Mouse (Mus musculus) left cerebral cortex, postnatal 14 days (tissue): Measurements from ENCODE around the gene Anapc11. TPM values are rescaled to one million over a fixed set of nuclear protein-coding genes. Genes with fewer than 3 reads are reported as not detected.

ENCODE experiments used
- DNase-seq, 2 experiments: peaks; one replicate each; pipeline ENCODE4 v3.0.0; 2021 to 2022; ENCODE audit warnings: low spot score in 2 of 2, mixed read lengths in 1 of 2
- intact Hi-C: fragments of 180-260 bp; cut with DNase I; formaldehyde crosslinking; loops from one replicate; pipeline ENCODE4 v1.15.1; 2025
- total RNA-seq, 2 experiments: library from RNA; stranded (reverse); gene quantifications; 2 replicates each; pipeline ENCODE4 v1.2.3; 2021

Gene Anapc11
- total RNA-seq, 2 experiments from 2014 or later = 99.6 to 100 TPM

- DNase-seq = no peak
- intact Hi-C loops = no loop called here
Observed at GRCm38 (mm10) chr11:120588531-120588930, 9.7 kb upstream of the Anapc11 start.

GRCm38 (mm10) chr11:120597240-120598235 lies 683 bp upstream of the Anapc11 start:
- no peak for DNase-seq
- intact Hi-C loops = no loop called here

- DNase-seq = no peak
- intact Hi-C loops = no loop called here
Observed at GRCm38 (mm10) chr11:120598990-120599549, 849 bp downstream of the Anapc11 start.

DNA sequence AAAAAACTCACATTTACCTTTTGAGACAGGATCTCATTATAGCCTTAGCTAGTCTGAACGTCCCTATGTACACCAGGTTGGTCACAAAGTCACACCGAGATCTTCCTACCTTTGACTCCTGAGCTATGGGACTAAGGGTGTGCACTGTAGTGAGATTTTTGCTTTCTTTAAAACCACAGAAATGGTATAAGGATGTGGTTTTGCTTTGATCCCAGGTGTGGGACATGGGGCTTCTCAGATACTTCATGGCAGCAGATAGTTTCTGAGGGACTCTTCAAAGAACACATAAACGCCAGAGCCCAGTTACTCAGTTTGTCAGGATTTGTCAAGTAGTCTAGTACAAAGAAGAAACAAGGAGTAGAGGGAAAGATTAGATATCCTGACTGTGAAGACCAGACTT lies 2.5 kb downstream of the Anapc11 start:
- intact Hi-C loops = no loop called here
- DNase-seq = no peak

GRCm38 (mm10) chr11:120603545-120603944 lies 5.3 kb downstream of the Anapc11 start:
- intact Hi-C loops = no loop called here
- DNase-seq = no peak

DNA sequence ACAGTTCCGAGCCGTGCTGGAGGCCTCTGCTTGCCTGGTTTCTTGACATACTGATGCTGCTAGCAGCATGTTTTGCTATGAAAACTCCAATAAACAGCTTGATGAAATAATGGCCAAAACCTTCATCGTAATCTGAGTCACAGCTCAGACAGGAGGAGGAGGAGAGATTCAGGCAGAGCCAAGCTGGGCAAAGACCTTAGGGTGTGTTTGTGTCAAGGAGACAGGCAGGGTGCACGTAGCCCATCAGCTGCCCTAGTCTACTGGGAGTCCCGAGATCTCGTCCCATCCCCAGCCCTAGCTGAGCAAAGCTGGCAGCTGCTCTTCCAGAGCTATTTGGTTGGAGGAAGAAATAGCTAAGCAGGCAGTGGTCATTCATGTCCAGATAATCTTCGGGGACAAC lies 7.4 kb downstream of the Anapc11 start:
- DNase-seq = no peak
- intact Hi-C loops = no loop called here

DNA sequence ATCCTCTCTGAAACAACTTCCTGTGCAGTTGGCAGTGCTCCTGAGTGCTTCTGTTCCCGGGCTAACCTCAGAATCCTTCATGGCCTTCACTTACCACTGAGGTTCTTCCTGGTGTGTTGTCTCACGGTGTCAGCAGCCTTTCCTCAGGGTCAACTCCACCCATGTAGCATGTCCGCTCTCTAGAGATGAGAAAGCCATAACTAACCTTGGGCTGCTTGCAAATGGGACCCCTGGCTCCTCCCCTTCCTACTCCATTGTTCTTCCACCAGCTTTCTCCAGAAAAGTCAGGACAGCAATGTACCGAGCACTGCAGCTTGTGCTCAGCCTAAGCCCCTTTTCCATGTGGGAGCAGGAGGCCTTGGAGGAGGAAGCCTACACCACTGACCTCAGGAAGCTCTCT lies 8.5 kb downstream of the Anapc11 start:
- no peak for DNase-seq
- intact Hi-C loops = no loop called here

DNA sequence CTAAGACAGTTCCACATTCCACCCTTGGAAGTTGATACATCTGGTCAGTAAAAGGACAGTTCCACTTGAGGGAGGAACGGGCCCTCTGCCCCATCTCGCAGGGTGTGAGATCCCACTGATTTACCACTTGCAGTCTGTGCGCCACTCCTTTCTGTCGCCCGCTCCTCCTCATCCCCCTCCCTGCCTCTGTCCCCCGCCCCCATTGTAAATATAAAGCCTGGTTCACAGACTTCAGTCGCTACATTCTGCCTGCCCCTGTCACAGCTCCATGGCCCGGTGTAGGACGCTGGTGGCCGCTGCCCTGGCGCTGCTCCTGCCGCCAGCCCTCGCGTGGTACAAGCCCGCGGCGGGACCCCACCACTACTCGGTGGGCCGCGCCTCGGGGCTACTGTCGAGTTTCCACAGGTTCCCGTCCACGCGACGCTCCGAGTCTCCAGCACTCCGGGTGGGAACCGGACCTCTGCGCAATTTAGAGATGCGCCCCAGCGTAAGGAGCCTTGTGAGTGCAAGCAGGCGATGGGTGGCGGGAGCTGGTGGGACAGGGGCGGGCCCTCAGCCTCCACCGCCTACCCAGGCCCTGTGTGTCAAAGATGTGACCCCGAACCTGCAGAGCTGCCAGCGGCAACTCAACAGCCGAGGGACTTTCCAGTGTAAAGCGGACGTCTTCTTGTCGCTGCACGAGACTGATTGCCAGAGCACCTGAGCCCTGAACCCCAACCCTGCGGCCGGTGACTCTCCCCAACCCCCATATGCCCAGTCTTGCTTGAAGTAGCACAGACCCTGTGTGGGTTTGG lies 10.2 kb downstream of the Anapc11 start, which contains the start of gene Npb:
TSS of gene Npb (plus strand) at position 237 of the 794 bp plus-strand sequence.
- no peak for DNase-seq

GRCm38 (mm10) chr11:120609250-120609649 lies 11.0 kb downstream of the Anapc11 start:
- intact Hi-C loops = no loop called here
- no peak for DNase-seq

More for the DNA sequence above, 10.2 kb downstream of the Anapc11 start, which contains the start of gene Npb:
- intact Hi-C loops = no loop called here

- DNase-seq = no peak
- intact Hi-C loops = no loop called here
Observed at GRCm38 (mm10) chr11:120610477-120611046, 12.3 kb downstream of the Anapc11 start.

GRCm38 (mm10) chr11:120612763-120613162 lies 14.5 kb downstream of the Anapc11 start:
- intact Hi-C loops = no loop called here
- DNase-seq = peak; percentile 71 to 86

- DNase-seq = no peak
- intact Hi-C loops = no loop called here
Observed at GRCm38 (mm10) chr11:120613481-120613972, 15.3 kb downstream of the Anapc11 start.

GRCm38 (mm10) chr11:120613976-120614375 lies 15.8 kb downstream of the Anapc11 start:
- no peak for DNase-seq
- intact Hi-C loops = no loop called here

DNA sequence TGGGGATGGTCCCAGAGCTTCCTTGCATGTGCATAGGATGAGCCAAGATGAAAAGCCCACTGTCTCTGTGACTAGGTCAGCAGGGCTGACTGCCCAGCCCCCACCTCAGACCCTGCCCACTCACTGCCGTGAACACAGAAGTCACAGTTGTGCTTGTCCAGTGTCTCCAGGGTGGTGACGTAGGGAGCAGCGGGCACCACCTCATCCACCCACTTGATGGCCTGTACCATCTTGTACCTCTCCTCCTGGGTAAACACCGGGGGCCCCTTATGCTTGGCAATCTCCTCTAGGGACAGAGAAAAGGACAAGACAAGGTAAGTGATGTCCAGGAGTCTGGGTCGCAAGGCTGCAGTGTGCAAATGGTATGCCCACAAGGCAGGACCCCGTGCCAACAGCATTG lies 16.9 kb downstream of the Anapc11 start:
- intact Hi-C loops = loop anchor here (5.0 kb wide), 1 partner anchor 98 kb away; no protein-coding TSS in a partner anchor
- DNase-seq = no peak

GRCm38 (mm10) chr11:120615606-120616203 lies 17.5 kb downstream of the Anapc11 start:
- intact Hi-C loops = loop anchor here (5.0 kb wide), 1 partner anchor 98 kb away; no protein-coding TSS in a partner anchor
- DNase-seq = no peak

DNA sequence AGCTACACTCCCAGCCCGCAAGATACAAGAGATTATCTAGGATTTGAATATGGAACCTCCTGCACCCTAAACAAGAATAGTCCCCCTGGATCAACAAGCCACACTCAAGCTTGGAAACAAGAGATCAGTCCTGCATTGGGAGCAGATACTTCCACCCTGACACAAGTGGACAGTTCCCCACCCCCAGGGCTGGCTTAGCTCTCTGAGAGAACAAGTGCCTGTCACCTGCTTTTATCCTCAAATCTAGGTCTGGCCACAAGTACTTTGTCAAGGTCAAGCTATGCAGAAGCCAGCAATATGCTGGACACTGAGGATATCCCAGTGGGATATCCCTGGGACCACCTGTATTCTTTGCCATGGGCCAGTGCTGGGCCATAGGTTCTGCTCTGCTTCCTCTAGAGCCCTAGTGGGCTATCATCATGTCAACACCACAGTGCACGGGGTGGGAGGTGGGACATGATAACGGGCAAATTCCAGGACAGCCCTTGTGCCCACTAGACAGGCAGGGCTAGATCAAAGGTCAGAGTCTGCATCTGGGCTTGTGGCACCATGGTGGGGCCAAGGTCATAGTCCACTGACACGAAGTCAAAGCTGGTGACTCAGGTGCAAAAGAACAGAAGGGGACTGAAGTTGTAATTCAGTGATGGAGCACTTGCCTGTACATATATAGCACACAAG lies 18.5 kb downstream of the Anapc11 start:
- no peak for DNase-seq
- intact Hi-C loops = loop anchor here (5.0 kb wide), 1 partner anchor 99 kb away; no protein-coding TSS in a partner anchor

GRCm38 (mm10) chr11:120617519-120618112 lies 19.4 kb downstream of the Anapc11 start, which contains the start of gene Pcyt2:
Pcyt2 (minus strand) TSS chr11:120617936.
- intact Hi-C loops = loop anchor here (5.0 kb wide), 1 partner anchor 100 kb away; no protein-coding TSS in a partner anchor
- DNase-seq = peak; percentile 91 to 92
